Mouse (Mus musculus): Measurements from ENCODE around the gene Capn8. TPM values are rescaled to one million over a fixed set of nuclear protein-coding genes. Genes with fewer than 3 reads are reported as not detected.

Gene Capn8
- under 1 TPM in 1 of 2 experiments, not detected in 1; 0.13 TPM for total RNA-seq (2021)
- long read RNA-seq, experiment 1: 0 reads
- long read RNA-seq, experiment 2: 0 reads

DNA sequence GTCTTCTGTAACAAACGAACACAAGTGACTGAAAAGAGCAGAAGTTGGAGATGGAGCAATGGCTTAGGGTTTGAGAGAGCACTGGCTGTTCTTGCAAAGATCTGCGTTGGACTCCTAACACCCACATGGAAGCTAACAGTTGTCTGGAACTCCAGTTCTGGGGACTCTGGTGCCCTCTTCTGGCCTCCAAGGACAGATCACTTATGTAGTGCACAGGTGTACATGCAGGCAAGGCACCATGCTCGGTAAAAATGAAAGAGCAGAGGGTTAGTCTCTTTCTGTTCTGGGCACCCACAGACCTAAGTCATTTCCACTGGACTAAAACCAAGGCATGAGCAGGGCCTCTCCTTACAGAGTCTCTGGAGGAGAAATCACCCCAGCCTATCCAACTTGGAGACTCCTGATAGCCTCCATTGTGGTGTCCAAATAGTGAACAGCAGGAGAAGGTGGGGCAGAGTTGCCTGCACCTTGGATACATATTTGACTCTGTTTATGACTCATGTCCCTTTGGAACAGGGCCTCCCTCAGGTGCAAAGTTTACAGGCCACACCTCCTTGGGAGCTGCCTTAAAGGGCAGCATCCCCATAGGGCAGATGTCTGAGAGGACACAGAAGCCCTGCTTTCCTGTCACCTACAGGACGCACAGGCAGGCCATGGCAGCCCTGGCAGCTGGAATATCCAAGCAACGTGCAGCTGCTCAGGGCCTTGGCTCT, at the start of gene Capn8:
Gene Capn8, plus strand, starts transcription at position 600 of the 713 bp plus-strand sequence.
- intact Hi-C loops (cut with DNase I): loop anchor here (5.0 to 10.0 kb wide), 4 partner anchors 93 to 398 kb away; partner anchors contain the start of gene Susd4
- DNase-seq (ENCODE audit: low spot score in 2 of 2): no peak

DNA sequence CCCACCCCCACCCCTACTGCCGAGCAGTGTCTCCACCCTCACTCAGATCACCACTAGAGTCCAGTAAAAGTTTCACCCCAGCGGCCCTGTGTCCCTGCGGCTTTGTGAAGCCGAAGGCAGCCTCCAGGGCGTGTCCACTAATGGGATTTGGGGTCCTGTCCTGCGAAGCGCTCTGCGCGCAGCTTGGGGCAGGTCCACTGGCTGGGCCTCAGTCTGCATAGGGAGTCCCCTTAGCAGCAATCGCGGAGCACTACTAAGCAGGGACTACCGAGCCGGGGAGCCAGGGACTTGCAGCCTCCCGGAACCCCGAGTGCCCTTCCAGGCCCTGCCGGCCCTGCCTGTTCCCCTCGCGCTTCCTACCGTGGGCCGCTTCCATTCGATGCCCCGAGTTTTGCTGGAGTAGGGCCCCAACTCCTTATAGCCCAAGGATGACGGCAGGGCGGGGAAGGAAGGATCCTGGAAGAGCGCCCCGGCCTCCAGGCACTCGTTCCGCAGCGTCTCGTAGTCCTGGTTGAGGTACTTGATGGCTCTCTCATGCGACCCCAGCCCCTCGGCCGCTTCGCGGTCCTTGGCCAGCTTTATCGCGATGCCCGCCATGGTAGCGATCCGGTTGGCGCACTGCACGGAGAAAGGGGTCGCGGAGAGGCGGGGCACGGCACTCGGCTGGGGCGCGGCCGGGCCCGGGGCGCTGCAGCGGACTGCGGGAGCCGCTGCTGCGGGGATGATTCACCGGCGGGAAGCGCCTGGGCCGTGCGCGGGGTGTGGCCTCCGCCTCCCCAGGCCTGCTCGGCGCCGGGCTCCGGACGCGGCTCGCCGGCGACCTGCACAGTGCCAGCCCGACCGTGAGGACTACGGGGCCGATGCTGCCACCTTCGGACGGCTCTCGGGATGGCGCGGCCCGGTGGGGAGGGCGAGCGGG, 47.8 kb upstream of the Capn8 start, which contains the start of gene Capn2:
Gene Capn2, minus strand, starts transcription at position 851 of the 919 bp plus-strand sequence.
- peak; percentile 54 to 73 for DNase-seq (ENCODE audit: low spot score in 2 of 2)
- intact Hi-C loops (cut with DNase I): no loop called here

- intact Hi-C loops (cut with DNase I): no loop called here
- no peak for DNase-seq (ENCODE audit: low spot score in 2 of 2)
Measured at GRCm38 (mm10) chr1:182517677-182518011, 47.2 kb upstream of the Capn8 start.

GRCm38 (mm10) chr1:182518143-182518680, 46.6 kb upstream of the Capn8 start:
- intact Hi-C loops (cut with DNase I): no loop called here
- DNase-seq (ENCODE audit: low spot score in 2 of 2): no peak

DNA sequence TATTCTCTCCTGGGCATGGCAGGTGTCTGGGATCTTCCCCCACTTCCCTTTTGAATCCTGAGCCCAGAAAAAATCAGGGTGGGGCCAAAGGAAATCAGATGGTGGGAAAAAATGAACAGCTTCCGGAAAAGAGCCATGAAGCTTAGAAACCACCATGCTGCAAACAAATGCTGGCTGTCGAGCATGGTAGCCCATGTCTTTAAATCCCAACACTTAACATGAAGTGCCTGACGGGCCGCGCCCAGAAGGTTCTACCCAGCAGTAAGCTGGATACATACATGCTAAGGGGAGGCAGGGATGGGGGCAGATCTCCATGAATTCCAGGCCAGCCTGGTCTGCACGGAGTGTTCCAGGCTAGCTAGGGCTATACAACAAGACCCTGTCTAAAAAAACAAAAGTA, 46.0 kb upstream of the Capn8 start:
- intact Hi-C loops (cut with DNase I): no loop called here
- no peak for DNase-seq (ENCODE audit: low spot score in 2 of 2)

DNA sequence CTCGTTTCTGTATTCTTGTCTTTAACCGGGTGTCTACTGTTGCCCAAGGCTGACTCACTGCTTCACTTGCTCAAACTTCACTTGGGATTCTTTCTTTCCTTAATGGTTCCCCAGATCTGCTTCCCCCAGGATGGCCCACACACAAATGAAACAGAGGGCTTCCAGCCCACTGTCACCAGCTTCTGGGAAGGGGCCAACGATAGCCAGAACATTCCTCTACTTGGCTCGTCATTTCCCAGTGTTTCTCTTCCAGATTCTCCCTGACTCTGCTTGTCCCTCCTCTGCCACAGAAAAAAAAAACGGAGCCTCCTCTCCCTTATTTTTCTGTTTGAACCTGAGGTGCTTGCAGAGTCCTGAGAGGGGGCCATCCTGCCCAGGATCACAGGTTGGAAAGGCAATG, 45.5 kb upstream of the Capn8 start:
- no peak for DNase-seq (ENCODE audit: low spot score in 2 of 2)
- intact Hi-C loops (cut with DNase I): no loop called here

GRCm38 (mm10) chr1:182520091-182520937, 44.5 kb upstream of the Capn8 start:
- intact Hi-C loops (cut with DNase I): no loop called here
- no peak for DNase-seq (ENCODE audit: low spot score in 2 of 2)

DNA sequence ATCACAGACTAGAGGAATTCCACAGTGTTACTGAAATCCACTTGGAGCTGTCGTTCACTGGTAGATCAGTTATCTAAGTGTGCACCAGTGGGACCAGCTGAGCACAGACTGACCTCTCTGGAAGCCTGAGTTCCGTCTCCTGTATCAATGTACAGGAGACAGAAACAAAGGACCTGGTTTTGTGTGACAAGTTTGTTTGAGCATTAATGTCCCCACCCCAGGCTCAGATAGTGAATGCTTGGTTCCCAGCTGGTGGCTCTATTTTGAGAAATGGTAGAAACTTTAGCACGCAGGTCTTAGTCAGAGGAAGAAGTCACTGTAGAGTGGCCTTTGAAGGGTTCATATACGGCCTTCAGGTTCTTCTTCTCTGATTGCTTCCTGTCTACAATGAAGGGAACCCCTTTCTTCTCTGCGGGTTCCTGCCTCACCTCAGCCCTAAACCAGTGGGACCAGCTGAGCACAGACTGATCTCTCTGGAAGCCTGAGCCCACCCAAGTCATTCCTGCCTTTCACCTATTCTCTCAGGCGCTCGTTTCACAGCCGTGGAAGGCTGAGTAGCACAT, 43.8 kb upstream of the Capn8 start:
- DNase-seq (ENCODE audit: low spot score in 2 of 2): no peak
- intact Hi-C loops (cut with DNase I): no loop called here

DNA sequence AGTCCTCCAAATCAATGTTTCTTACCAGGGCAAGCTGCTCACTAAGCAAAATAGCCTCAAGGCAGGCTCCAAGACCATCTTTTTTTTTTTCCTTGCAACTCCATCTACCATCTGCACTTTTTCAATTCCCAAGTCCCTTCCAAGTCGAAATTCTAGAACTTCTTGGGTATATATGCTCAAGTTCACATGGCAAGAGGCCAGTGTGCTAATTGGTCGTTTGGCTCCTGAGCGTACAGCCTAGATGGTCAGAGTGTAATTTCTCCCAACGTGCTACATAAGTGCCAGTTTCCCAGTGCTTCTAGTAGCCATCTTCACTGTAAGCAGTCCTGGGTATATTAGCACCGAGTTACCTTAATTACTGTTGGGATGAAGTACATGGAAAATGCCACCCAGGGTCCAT, 41.8 kb upstream of the Capn8 start:
- intact Hi-C loops (cut with DNase I): no loop called here
- DNase-seq (ENCODE audit: low spot score in 2 of 2): no peak

DNA sequence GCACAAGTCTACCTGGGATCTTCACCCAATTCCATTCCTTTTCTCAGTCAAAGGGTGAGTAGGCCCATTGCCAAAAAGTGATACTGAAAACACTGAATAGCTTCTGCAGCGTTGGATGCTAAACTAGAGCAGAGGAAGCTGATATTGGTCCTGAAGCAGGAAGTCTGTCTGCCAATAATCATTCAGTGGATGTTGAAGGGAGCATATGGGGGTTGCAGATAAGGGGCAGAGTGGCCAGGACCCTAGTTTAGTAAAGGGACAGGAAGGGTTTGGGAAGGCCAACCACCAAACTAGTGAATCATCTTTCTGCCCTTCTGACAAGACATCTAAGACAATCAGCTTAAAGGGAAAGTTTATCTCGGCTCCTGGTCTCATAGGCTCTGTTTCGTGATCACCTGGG, 41.1 kb upstream of the Capn8 start:
- intact Hi-C loops (cut with DNase I): no loop called here

GRCm38 (mm10) chr1:182525601-182526000, 39.2 kb upstream of the Capn8 start:
- intact Hi-C loops (cut with DNase I): loop anchor here (5.0 kb wide), 1 partner anchor 298 kb away; no protein-coding TSS in a partner anchor
- no peak for DNase-seq (ENCODE audit: low spot score in 2 of 2)

More for the DNA sequence above, 41.1 kb upstream of the Capn8 start:
- no peak for DNase-seq (ENCODE audit: low spot score in 2 of 2)

DNA sequence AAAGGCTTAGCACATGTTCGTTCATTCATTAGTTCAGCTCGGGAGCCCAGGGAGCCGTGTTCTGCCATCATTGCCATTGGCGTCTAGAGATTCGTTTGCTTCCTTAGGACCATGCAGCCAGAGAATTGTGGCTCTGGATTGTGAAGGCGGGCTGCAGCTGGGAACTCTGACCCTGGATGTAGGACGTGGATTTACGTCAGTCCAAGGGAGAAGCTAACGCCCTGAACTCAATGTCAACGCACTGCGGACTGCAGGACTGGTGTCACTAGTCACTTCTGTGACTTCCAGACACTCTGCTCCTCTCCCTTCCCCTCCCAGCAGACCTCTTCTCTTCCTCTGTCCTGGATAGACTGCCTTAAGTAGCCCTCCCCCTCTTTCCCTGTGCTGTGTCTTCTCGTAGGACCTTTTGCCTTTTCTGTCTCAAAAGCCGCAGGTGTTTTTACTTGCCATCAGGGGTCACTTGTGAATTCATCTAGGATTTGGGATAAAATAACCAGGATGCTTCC, 37.5 kb upstream of the Capn8 start:
- intact Hi-C loops (cut with DNase I): loop anchor here (5.0 kb wide), 1 partner anchor 300 kb away; no protein-coding TSS in a partner anchor
- DNase-seq (ENCODE audit: low spot score in 2 of 2): no peak

- no peak for DNase-seq (ENCODE audit: low spot score in 2 of 2)
- intact Hi-C loops (cut with DNase I): loop anchor here (5.0 kb wide), 1 partner anchor 301 kb away; no protein-coding TSS in a partner anchor
Measured at GRCm38 (mm10) chr1:182527921-182528858, 36.6 kb upstream of the Capn8 start.

- intact Hi-C loops (cut with DNase I): no loop called here
Measured at GRCm38 (mm10) chr1:182533583-182533982, 31.2 kb upstream of the Capn8 start.

DNA sequence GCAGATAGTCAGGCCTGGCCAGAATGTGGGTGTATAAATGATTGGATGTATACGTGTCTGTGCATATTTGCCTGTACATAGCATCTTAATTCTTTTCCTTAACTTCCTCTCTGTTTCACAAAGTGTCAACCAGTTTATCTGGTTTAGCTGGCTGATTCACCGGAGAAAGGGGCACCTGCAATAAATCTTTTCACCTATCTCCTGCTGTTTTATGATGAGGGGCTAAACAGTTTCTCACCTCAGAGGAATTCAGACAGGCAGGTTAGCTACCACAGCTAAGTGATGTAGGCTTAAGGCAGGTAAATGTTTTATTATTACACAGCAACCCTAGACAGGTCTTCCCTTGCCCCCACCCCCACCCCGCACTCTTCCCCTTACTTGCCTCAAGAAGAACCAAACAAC, 29.7 kb upstream of the Capn8 start:
- intact Hi-C loops (cut with DNase I): loop anchor here (5.0 kb wide), 3 partner anchors 158 to 648 kb away; no protein-coding TSS in a partner anchor
- DNase-seq (ENCODE audit: low spot score in 2 of 2): no peak

More at GRCm38 (mm10) chr1:182533583-182533982, 31.2 kb upstream of the Capn8 start:
- DNase-seq (ENCODE audit: low spot score in 2 of 2): no peak

DNA sequence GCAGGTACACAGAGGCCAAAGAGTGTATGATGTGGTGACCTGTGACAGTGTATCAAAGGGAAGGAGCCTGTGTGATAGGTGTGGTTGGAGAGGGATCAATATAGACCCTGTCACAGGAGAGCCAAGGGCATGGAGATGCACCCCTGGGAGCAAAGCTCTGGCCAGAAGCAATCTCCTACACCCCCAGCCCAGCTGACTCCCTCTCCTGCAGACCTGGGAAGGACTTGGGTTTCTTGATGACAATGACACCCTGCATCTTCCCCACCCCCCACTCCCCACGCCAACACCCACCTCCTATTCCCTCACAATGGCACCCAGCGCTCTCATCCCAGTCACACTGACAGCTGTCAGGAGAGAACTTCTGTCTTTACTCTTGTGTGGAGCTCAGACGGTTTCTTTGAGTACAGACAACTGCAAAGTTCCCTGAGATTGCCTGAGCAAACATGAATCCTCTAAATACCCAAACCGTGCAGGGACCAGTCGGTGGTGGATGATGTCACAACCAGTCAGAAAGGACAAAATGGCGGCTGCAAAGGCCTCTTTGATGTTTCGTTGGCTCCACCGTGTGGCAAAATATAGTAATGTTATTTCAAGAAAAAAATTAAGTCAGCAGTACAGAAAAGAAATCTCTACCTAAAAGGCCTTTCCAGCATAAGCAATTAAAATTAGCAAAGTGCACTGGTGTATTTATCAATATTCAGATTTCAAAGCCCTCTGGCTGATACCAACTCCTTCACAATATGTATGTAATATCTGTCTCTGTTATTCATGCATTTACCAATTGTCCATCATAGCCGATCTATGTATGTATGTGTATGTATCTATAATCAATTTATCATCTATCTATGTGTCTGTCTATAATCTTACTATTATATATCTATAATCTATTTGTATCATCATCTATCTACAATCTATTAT, 25.5 kb upstream of the Capn8 start:
- peak; percentile 87 to 95 for DNase-seq (ENCODE audit: low spot score in 2 of 2)

More for the DNA sequence above, 25.5 kb upstream of the Capn8 start:
- intact Hi-C loops (cut with DNase I): loop anchor here (2.0 to 5.0 kb wide), 4 partner anchors 50 to 652 kb away; no protein-coding TSS in a partner anchor
